Mouse (Mus musculus): ENCODE data around the gene Foxj2. TPM values are rescaled to one million over a fixed set of nuclear protein-coding genes. Genes with fewer than 3 reads are reported as not detected.

Foxj2 gene
- polyA plus RNA-seq, 1 experiment from 2014 or later, result 2.0 TPM

- peaks cover 15% of the 10 kb centered on the region for H3K4me1 ChIP-seq
- no peaks in the 10 kb centered on the region for H3K9me3 ChIP-seq (replicated peaks)
- no peaks in the 10 kb centered on the region for H3K36me3 ChIP-seq
- peak within 1 kb of the TSS; percentile 83 for H3K27ac ChIP-seq (replicated peaks)
- H3K4me3 ChIP-seq, result peak within 1 kb of the TSS; percentile 64
- under 1% methylated on average over 46 of the region's 46 CpGs for WGBS
- peaks cover 44% of the 10 kb centered on the region for H3K27me3 ChIP-seq (ENCODE audit: low read depth, poor library complexity, severe bottlenecking)
- DNase-seq (ENCODE audit: low spot score), result peak; percentile 70
Measured at GRCm38 (mm10) chr6:122801301-122801800, 18.4 kb upstream of the Foxj2 start, which contains the start of gene Slc2a3. TSS of gene Slc2a3 (minus strand) at chr6:122801640.

GRCm38 (mm10) chr6:122801801-122802514 is 17.8 kb upstream of the Foxj2 start:
- Histone ChIP-seq H3K9me3 (replicated peaks) (no peaks in the 10 kb centered on the region), H3K36me3 (no peaks in the 10 kb centered on the region), H3K4me3 (peak overlapping the region; percentile 64), H3K27ac (replicated peaks) (peak overlapping the region; percentile 83), H3K27me3 (ENCODE audit: low read depth, poor library complexity, severe bottlenecking) (peaks cover 44% of the 10 kb centered on the region), H3K4me1 (peaks cover 15% of the 10 kb centered on the region)
- DNase-seq (ENCODE audit: low spot score), result peak; percentile 67
- WGBS, result 3% methylated on average over 34 of the region's 34 CpGs

GRCm38 (mm10) chr6:122804418-122804817 is 15.3 kb upstream of the Foxj2 start:
- no peaks in the 10 kb centered on the region for H3K36me3 ChIP-seq
- no peak overlapping the region for H3K4me3 ChIP-seq
- peaks cover 44% of the 10 kb centered on the region for H3K27me3 ChIP-seq (ENCODE audit: low read depth, poor library complexity, severe bottlenecking)
- peak; percentile 67 for DNase-seq (ENCODE audit: low spot score)
- 33% methylated on average over 5 of the region's 5 CpGs for WGBS
- peaks cover 15% of the 10 kb centered on the region for H3K4me1 ChIP-seq
- H3K9me3 ChIP-seq (replicated peaks), result no peaks in the 10 kb centered on the region
- H3K27ac ChIP-seq (replicated peaks), result no peak overlapping the region

GRCm38 (mm10) chr6:122810022-122810614 is 9.6 kb upstream of the Foxj2 start:
- H3K27ac ChIP-seq (replicated peaks), result peak overlapping the region; percentile 95
- no peaks in the 10 kb centered on the region for H3K27me3 ChIP-seq (ENCODE audit: low read depth, poor library complexity, severe bottlenecking)
- WGBS, result under 1% methylated on average over 11 of the region's 11 CpGs
- no peaks in the 10 kb centered on the region for H3K9me3 ChIP-seq (replicated peaks)
- no peak for DNase-seq (ENCODE audit: low spot score)
- no peaks in the 10 kb centered on the region for H3K36me3 ChIP-seq
- H3K4me1 ChIP-seq, result peaks cover 12% of the 10 kb centered on the region
- H3K4me3 ChIP-seq, result peak overlapping the region; percentile 77

GRCm38 (mm10) chr6:122810615-122811279 is 9.0 kb upstream of the Foxj2 start:
- Histone ChIP-seq H3K27me3 (ENCODE audit: low read depth, poor library complexity, severe bottlenecking) (no peaks in the 10 kb centered on the region), H3K9me3 (replicated peaks) (no peaks in the 10 kb centered on the region)

GRCm38 (mm10) chr6:122811280-122811652 is 8.4 kb upstream of the Foxj2 start:
- H3K27me3 ChIP-seq (ENCODE audit: low read depth, poor library complexity, severe bottlenecking), result no peaks in the 10 kb centered on the region
- peak; percentile 89 for DNase-seq (ENCODE audit: low spot score)
- H3K27ac ChIP-seq (replicated peaks), result peak overlapping the region; percentile 95
- peaks cover 12% of the 10 kb centered on the region for H3K4me1 ChIP-seq
- no peaks in the 10 kb centered on the region for H3K36me3 ChIP-seq
- WGBS, result under 1% methylated on average over 38 of the region's 38 CpGs
- peak overlapping the region; percentile 77 for H3K4me3 ChIP-seq
- H3K9me3 ChIP-seq (replicated peaks), result no peaks in the 10 kb centered on the region

More at GRCm38 (mm10) chr6:122810615-122811279, 9.0 kb upstream of the Foxj2 start:
- under 1% methylated on average over 30 of the region's 30 CpGs for WGBS
- peak overlapping the region; percentile 95 for H3K27ac ChIP-seq (replicated peaks)
- H3K36me3 ChIP-seq, result no peaks in the 10 kb centered on the region
- peak overlapping the region; percentile 77 for H3K4me3 ChIP-seq
- DNase-seq (ENCODE audit: low spot score), result peak; percentile 97
- H3K4me1 ChIP-seq, result peaks cover 12% of the 10 kb centered on the region

- 25% methylated on average over 16 of the region's 16 CpGs for WGBS
Measured at GRCm38 (mm10) chr6:122811771-122812600, 7.7 kb upstream of the Foxj2 start.

GRCm38 (mm10) chr6:122812716-122813115 is 7.0 kb upstream of the Foxj2 start:
- H3K36me3 ChIP-seq, result no peaks in the 10 kb centered on the region
- no peak for DNase-seq (ENCODE audit: low spot score)
- no peak overlapping the region for H3K4me3 ChIP-seq
- H3K4me1 ChIP-seq, result peaks cover 12% of the 10 kb centered on the region
- no peaks in the 10 kb centered on the region for H3K9me3 ChIP-seq (replicated peaks)
- no peak overlapping the region for H3K27ac ChIP-seq (replicated peaks)
- WGBS, result 83% methylated on average over 4 of the region's 4 CpGs
- no peaks in the 10 kb centered on the region for H3K27me3 ChIP-seq (ENCODE audit: low read depth, poor library complexity, severe bottlenecking)

More at GRCm38 (mm10) chr6:122811771-122812600, 7.7 kb upstream of the Foxj2 start:
- Histone ChIP-seq H3K27me3 (ENCODE audit: low read depth, poor library complexity, severe bottlenecking) (no peaks in the 10 kb centered on the region), H3K36me3 (no peaks in the 10 kb centered on the region), H3K4me1 (peaks cover 12% of the 10 kb centered on the region), H3K27ac (replicated peaks) (peak overlapping the region; percentile 95), H3K9me3 (replicated peaks) (no peaks in the 10 kb centered on the region), H3K4me3 (peak overlapping the region; percentile 77)
- peak; percentile 52 for DNase-seq (ENCODE audit: low spot score)

GRCm38 (mm10) chr6:122813640-122814039 is 6.1 kb upstream of the Foxj2 start:
- WGBS, result 86% methylated on average over 4 of the region's 4 CpGs
- H3K27ac ChIP-seq (replicated peaks), result no peak overlapping the region
- peaks cover 8% of the 10 kb centered on the region for H3K27me3 ChIP-seq (ENCODE audit: low read depth, poor library complexity, severe bottlenecking)
- DNase-seq (ENCODE audit: low spot score), result no peak
- no peaks in the 10 kb centered on the region for H3K36me3 ChIP-seq
- no peak overlapping the region for H3K4me3 ChIP-seq
- peaks cover 12% of the 10 kb centered on the region for H3K4me1 ChIP-seq
- H3K9me3 ChIP-seq (replicated peaks), result no peaks in the 10 kb centered on the region

- peak; percentile 61 for DNase-seq (ENCODE audit: low spot score)
- peaks cover 29% of the 10 kb centered on the region for H3K4me1 ChIP-seq
- peaks cover 40% of the 10 kb centered on the region for H3K27me3 ChIP-seq (ENCODE audit: low read depth, poor library complexity, severe bottlenecking)
- H3K9me3 ChIP-seq (replicated peaks), result no peaks in the 10 kb centered on the region
- WGBS, result under 1% methylated on average over 34 of the region's 38 CpGs
- H3K36me3 ChIP-seq, result no peaks in the 10 kb centered on the region
- H3K4me3 ChIP-seq, result peak overlapping the region; percentile 79
- H3K27ac ChIP-seq (replicated peaks), result peak overlapping the region; percentile 89
Measured at GRCm38 (mm10) chr6:122820071-122820798, 521 bp downstream of the Foxj2 start.

- Histone ChIP-seq H3K4me1 (peaks cover 36% of the 10 kb centered on the region), H3K9me3 (replicated peaks) (no peaks in the 10 kb centered on the region), H3K4me3 (peak overlapping the region; percentile 79), H3K36me3 (no peaks in the 10 kb centered on the region), H3K27me3 (ENCODE audit: low read depth, poor library complexity, severe bottlenecking) (peaks cover 45% of the 10 kb centered on the region), H3K27ac (replicated peaks) (peak overlapping the region; percentile 89; the same call in 1 of the 2 replicates)
- 30% methylated on average over 15 of the region's 15 CpGs for WGBS
- DNase-seq (ENCODE audit: low spot score), result no peak
Measured at GRCm38 (mm10) chr6:122820799-122821650, 1.3 kb downstream of the Foxj2 start.

Data from midbrain, embryonic 10.5 days (tissue).